ENCODE assay signal across 8 mouse cellular contexts in genomic region chr2:26646643-26647293, GRCm38 (mm10). TPM values are rescaled to one million over a fixed set of nuclear protein-coding genes. Genes with fewer than 3 reads are reported as not detected.
DNase-seq lines count a peak whose midpoint lies in the region; ATAC-seq and TF ChIP-seq lines count a peak whose summit lies in the region.

No protein-coding gene starts in this region.

- H3K4me3 ChIP-seq in forebrain, embryonic 16.5 days (replicated peaks; ENCODE audit: low read length) = no peak overlapping the region
- H3K4me3 ChIP-seq in layer of hippocampus, adult 2 months = no peak overlapping the region
- no peak overlapping the region for H3K4me3 ChIP-seq in lung, postnatal 0 days (ENCODE audit: low read depth, low read length)

- DNase-seq in MN1 (ENCODE audit: low spot score) = peak; percentile 88
- DNase-seq in cerebellum, adult 11-12 months = peak; percentile 68
- DNase-seq in heart, postnatal 4 days = peak; percentile 85
- peak; percentile 77 to 83 for DNase-seq in layer of hippocampus, adult 2 months (ENCODE audit: low spot score in 2 of 2)
- peak; percentile 92 for DNase-seq in lung, postnatal 0 days (ENCODE audit: low spot score)
- DNase-seq in retina, adult 2 months (ENCODE audit: low read depth, low spot score) = peak; percentile 77
- DNase-seq in thymus, postnatal 25 days = peak; percentile 80

- WGBS in forebrain, embryonic 16.5 days = 28% methylated on average over 3 of the region's 3 CpGs
- 12% methylated on average over 3 of the region's 3 CpGs for WGBS in lung, postnatal 0 days

- ATAC-seq in forebrain, embryonic 16.5 days = peak; percentile 98
- peak; percentile 98 for ATAC-seq in lung, postnatal 0 days

- H3K27ac ChIP-seq in forebrain, embryonic 16.5 days (ENCODE audit: low read length) = no peak overlapping the region
- H3K27ac ChIP-seq in layer of hippocampus, adult 2 months = no peak overlapping the region
- no peak overlapping the region for H3K27ac ChIP-seq in lung, postnatal 0 days (ENCODE audit: low read length)

- peak; percentile 88 for TF ChIP-seq CTCF in layer of hippocampus, adult 2 months (conservative IDR thresholded peaks at IDR 0.05)
- peak; percentile 100 for TF ChIP-seq CTCF in lung, postnatal 0 days (IDR thresholded peaks at IDR 0.05)

- H3K9me3 ChIP-seq in forebrain, embryonic 16.5 days (ENCODE audit: control insufficient read depth, low read length) = no peaks in the 10 kb centered on the region
- H3K9me3 ChIP-seq in lung, postnatal 0 days (ENCODE audit: low read length) = no peaks in the 10 kb centered on the region

- TF ChIP-seq EP300 in lung, postnatal 0 days (IDR thresholded peaks at IDR 0.05) = no peak

- no peak overlapping the region for H3K4me2 ChIP-seq in forebrain, embryonic 16.5 days (ENCODE audit: low read length)
- H3K4me2 ChIP-seq in lung, postnatal 0 days (replicated peaks; ENCODE audit: low read depth, low read length) = no peak overlapping the region

- H3K9ac ChIP-seq in forebrain, embryonic 16.5 days (replicated peaks; ENCODE audit: low read depth, low read length) = no peak overlapping the region
- no peak overlapping the region for H3K9ac ChIP-seq in lung, postnatal 0 days (replicated peaks; ENCODE audit: low read depth)

- no peaks in the 10 kb centered on the region for H3K4me1 ChIP-seq in forebrain, embryonic 16.5 days (replicated peaks; ENCODE audit: control insufficient read depth, insufficient read depth, low read length)
- H3K4me1 ChIP-seq in lung, postnatal 0 days (ENCODE audit: insufficient read depth, low read depth, low read length) = no peaks in the 10 kb centered on the region

- H3K27me3 ChIP-seq in forebrain, embryonic 16.5 days (replicated peaks; ENCODE audit: control insufficient read depth, insufficient read depth, low read length) = no peaks in the 10 kb centered on the region
- H3K27me3 ChIP-seq in lung, postnatal 0 days (replicated peaks; ENCODE audit: insufficient read depth, low read length) = no peaks in the 10 kb centered on the region

- H3K36me3 ChIP-seq in forebrain, embryonic 16.5 days (ENCODE audit: control insufficient read depth, insufficient read depth) = no peaks in the 10 kb centered on the region
- H3K36me3 ChIP-seq in lung, postnatal 0 days (ENCODE audit: insufficient read depth, low read length) = no peaks in the 10 kb centered on the region

RNA-seq across cellular contexts. Expression of gene Fam69b, which starts 18.5 kb away (rescaled TPM):
- 106 and 125 TPM in 2 replicates for polyA plus RNA-seq in forebrain, embryonic 16.5 days (2015; fragmentation: Nextera tagmentation; extraction: Ambion mirVana)
- total RNA-seq in heart, postnatal 4 days (2021) = 1 to 10 TPM; 6.1 to 7.0 TPM
- 10 to 100 TPM; 70.3 to 72.6 TPM for total RNA-seq in layer of hippocampus, adult 2 months (2021)
- 6.2 and 8.2 TPM in 2 replicates for polyA plus RNA-seq in lung, postnatal 0 days (2015; fragmentation: Nextera tagmentation; extraction: Ambion mirVana)

RNA-seq across cellular contexts. Expression of gene Lcn4, which starts 24.3 kb away (rescaled TPM):
- not detected in 2 replicates for polyA plus RNA-seq in forebrain, embryonic 16.5 days (2015; fragmentation: Nextera tagmentation; extraction: Ambion mirVana)
- total RNA-seq in heart, postnatal 4 days (2021) = not detected
- total RNA-seq in layer of hippocampus, adult 2 months (2021) = not detected
- not detected in 2 replicates for polyA plus RNA-seq in lung, postnatal 0 days (2015; fragmentation: Nextera tagmentation; extraction: Ambion mirVana)

RNA-seq across cellular contexts. Expression of gene Agpat2, which starts 42.6 kb away (rescaled TPM):
- polyA plus RNA-seq in forebrain, embryonic 16.5 days (2015; fragmentation: Nextera tagmentation; extraction: Ambion mirVana) = 3.7 and 4.0 TPM in 2 replicates
- total RNA-seq in heart, postnatal 4 days (2021) = 10 to 100 TPM; 23.9 to 25.4 TPM
- 1 to 10 TPM; 1.6 to 2.5 TPM for total RNA-seq in layer of hippocampus, adult 2 months (2021)
- 59.5 and 72.8 TPM in 2 replicates for polyA plus RNA-seq in lung, postnatal 0 days (2015; fragmentation: Nextera tagmentation; extraction: Ambion mirVana)

Comparison
In these comparisons a context has a peak if more than half of its experiments do, and no peak if none do; other contexts are left out.
1. RNA of gene Fam69b, which starts 18.5 kb away (total RNA-seq): 70.3 to 72.6 TPM in layer of hippocampus, adult 2 months; 6.1 to 7.0 TPM in heart, postnatal 4 days; every median in the first group is over 4 times any median in the second.
2. RNA of gene Agpat2, which starts 42.6 kb away (total RNA-seq): 23.9 to 25.4 TPM in heart, postnatal 4 days; 1.6 to 2.5 TPM in layer of hippocampus, adult 2 months; every median in the first group is over 4 times any median in the second.
3. Peak in every context shown above with its lines, with median percentiles within 50 percentile points of each other: DNase-seq.